Mouse (Mus musculus) mature B cell (primary cell): ENCODE data around the gene Lcn9.
"Not testable (repeated sequence)": the region's sequence is repeated elsewhere in the genome, so short reads cannot be mapped to it uniquely, and the experiment has no call there.

ENCODE experiments used
- in situ Hi-C: fragments of 300-500 bp; cut with MboI; formaldehyde crosslinking; loops from 2 replicates; pipeline ENCODE4 v1.14.3; 2019

The Lcn9 gene

DNA sequence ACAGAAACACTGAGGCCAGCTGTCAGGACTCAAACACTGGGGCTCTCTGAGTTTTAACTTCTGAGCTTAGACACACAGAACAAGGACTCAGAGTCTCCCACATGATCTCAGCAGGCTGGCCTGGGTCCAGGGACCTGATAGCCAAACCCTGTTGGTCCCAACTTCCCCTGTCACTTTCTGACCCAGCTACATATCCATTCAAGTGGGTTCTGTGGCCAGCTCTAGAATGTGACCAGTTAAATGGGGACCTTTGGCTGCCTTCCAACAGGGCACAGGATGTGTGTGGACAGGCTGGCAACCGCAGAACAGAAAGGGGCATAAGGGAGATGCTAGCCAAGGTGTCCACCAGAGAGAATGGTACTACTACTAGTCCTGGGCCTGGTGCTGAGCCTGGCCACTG is at the start of gene Lcn9:
Lcn9 (plus strand) TSS at position 348 of the 400 bp plus-strand sequence.
- in situ Hi-C loops: no loop called here

DNA sequence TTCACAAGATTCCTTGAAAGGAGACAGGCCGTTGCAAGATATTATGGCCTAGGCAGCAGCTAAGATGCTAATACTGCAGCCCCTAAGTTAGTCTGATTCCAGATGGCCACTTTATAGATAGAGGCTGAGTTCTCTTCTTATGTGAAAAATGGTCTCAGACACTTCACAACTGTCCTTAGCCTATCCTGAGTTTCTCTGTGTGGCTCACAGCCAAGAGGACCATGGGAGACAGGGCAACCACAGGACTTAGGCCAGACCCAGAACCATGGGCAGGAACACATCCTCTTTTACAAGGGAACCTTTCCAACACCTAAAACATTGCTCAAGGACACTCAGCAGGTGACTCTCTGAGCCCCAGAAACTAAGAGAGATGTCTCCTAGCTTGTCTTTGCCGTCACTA is 49.4 kb upstream of the Lcn9 start:
- in situ Hi-C loops: no loop called here

GRCm38 (mm10) chr2:25774640-25775039 is 48.3 kb upstream of the Lcn9 start:
- in situ Hi-C loops: no loop called here

DNA sequence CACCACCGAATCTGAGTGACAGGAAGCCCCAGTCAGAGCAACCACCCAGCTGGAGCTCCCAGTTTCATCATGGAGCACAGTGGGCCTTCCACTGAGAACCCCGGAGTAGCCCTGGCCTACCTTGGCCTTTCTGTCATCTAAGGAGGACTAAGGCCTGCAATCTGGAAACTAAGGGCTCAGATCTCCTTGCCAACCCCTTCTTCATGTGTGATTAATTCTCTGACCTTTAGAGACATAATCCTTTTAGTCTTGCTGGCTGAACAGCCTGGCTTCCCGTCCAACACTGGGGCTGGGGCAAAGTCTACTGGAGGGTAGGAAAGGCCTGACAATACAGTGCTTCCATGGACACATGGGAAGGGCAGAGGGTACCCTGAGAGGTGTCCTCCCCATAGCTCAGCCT is 47.0 kb upstream of the Lcn9 start:
- in situ Hi-C loops: no loop called here

DNA sequence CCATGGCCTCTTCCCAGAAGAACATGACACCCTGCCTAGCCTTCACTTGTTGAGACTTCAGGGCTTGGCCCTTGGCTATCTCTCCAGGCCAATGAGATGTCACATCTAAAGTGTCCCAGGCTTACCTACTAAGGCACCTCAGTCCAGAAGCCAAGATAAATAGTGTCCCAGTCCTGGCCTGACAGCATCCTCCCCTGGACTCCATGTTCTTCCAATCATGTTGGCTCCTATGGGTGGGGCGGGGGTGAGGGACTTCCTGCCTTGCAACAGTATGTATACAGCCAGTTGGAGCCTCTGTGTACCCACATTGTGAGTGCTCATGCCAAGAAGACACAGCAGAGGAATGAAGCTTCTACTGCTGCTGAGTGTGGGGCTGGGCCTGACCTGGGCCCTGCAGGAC is 46.2 kb upstream of the Lcn9 start, which contains the start of gene Lcn11:
Lcn11 (plus strand) TSS at position 301 of the 400 bp plus-strand sequence.
- in situ Hi-C loops: no loop called here

DNA sequence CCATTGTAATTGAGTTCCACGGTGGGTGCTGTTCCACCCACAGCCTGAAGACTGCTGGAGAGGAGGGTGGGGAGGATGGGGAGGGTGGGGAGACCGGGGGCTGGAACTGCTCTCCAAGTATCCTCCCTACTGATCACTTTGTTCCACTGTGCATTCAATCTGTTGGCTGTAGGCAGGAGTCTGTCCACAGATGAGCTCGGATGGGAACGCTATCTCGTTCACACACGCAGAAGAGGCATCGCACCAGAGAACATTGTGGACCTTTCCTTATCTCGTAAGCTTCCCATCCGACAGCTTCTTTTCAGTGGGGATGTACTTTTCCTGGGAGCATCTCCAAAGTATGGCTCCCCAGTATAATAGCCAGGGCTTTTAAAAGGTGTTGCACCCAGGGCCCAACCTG is 43.9 kb upstream of the Lcn9 start:
- in situ Hi-C loops: no loop called here

DNA sequence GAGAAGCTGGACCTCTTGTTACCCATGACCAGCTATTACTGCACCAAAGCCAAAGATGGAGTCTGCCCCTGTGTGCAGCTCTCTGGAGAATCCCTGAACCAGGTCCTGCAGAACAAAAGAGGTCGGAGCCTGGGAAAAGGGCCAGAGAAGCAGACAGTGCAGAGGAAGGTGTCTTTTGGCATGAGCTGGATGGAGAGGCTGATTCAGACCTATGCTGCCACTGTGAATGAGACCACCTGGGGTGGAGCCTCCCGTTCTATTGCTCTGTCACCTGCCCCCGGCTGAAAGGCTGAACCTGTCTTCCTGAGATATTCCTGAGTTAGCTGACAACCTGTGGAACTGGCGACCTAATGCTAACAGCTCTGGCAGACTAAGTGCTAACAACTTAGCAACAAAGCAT is 42.0 kb upstream of the Lcn9 start:
- in situ Hi-C loops: no loop called here

- in situ Hi-C loops: no loop called here
Observed at GRCm38 (mm10) chr2:25781957-25782356, 41.0 kb upstream of the Lcn9 start, which contains the start of gene Gm13539. TSS of gene Gm13539 (plus strand) at chr2:25782257.

GRCm38 (mm10) chr2:25785573-25786322 is 37.2 kb upstream of the Lcn9 start:
- in situ Hi-C loops: no loop called here

DNA sequence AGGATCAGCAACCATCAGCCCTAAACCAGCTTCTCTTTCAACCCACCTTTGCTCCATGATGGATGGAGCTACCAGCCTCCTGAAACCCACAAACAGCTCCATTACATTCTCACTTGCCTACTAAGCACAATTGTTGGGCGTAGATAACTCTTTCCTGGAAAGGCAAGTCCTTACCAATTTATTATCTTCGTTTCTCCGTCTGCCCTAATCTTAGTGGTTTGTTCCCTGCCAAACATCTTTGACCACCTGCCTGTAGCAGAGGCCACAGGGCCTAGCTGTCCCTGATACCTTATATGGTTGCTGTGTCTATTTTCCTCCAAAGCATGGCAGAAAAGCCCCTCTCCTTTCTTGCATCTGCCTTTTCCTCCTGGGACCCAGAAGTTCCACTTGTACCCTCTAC is 33.9 kb upstream of the Lcn9 start:
- in situ Hi-C loops: no loop called here

DNA sequence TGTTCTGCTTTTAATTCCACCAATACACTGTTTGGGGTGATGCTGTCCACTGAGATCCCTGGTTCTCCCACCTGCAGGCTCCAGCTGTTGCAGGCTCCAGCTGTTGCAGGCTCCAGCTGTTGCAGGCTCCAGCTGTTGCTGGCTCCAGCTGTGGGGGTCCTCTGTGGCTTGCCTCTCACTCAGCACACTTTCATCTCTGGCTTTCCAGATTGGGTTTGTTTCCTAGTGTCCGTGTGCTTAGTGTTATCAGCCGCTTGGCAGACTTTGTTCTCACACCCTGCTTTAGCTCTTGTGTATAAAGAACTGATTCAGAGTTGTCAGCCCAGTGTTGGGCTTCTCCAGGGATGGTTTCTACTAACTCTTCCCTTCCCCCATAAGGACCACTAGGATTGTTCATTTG is 25.3 kb upstream of the Lcn9 start:
- in situ Hi-C loops: no loop called here

- in situ Hi-C loops: no loop called here
Observed at GRCm38 (mm10) chr2:25798065-25798464, 24.9 kb upstream of the Lcn9 start.

DNA sequence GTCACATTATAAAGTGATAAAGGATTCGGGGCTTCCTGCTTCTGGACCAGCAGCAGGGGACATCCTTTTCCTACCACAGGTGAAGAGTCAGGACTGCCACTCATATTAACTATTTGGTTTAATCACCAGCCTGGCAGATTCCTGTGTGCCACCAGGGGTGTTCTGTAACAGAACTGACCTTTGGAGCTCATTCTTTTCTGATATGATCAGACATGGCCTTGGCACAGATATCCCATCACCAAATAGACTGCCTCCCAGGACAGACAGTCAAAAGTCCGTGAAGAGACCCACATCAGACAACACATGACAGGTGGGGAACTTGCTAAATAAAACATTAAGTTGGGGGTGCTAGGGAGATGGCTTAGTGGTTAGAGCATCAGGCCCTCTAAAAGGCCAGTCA is 11.2 kb upstream of the Lcn9 start:
- in situ Hi-C loops: no loop called here

- in situ Hi-C loops: no loop called here
Observed at GRCm38 (mm10) chr2:25813364-25813763, 9.6 kb upstream of the Lcn9 start.

GRCm38 (mm10) chr2:25815748-25816147 is 7.2 kb upstream of the Lcn9 start, which contains the start of gene Glt6d1:
TSS of gene Glt6d1 (minus strand) at chr2:25815848.
- in situ Hi-C loops: not testable (repeated sequence)

- in situ Hi-C loops: no loop called here
Observed at GRCm38 (mm10) chr2:25824751-25825150, 1.8 kb downstream of the Lcn9 start.

DNA sequence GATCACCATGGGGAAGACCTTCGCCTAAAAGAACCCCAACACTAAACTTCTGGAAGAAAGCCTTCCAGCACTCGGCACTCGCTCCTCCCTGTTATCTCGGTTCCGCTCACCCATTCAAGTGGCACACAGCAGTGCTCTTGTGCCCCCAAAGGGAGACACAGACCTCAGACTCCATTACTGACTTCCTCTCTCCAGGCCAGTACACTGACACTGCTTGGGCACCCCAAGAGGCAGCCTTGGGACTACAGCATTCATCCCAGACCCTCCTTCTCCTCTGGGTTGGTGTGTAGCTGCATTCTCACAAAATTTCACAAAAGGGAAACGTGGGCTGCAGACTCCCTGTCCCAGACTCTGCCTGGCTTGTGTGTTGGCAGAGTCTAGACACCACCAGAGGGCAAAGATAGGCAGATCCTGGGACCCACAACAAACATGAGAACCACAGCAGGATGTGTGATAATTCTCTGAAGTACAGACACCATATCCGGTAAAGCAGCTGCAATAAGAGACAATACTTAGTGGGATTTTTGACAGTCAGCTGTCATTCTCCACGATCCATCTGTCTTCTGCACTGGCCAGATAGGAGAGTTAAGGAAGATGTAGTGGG is 5.5 kb downstream of the Lcn9 start:
- in situ Hi-C loops: no loop called here

GRCm38 (mm10) chr2:25830786-25831185 is 7.8 kb downstream of the Lcn9 start:
- in situ Hi-C loops: no loop called here

DNA sequence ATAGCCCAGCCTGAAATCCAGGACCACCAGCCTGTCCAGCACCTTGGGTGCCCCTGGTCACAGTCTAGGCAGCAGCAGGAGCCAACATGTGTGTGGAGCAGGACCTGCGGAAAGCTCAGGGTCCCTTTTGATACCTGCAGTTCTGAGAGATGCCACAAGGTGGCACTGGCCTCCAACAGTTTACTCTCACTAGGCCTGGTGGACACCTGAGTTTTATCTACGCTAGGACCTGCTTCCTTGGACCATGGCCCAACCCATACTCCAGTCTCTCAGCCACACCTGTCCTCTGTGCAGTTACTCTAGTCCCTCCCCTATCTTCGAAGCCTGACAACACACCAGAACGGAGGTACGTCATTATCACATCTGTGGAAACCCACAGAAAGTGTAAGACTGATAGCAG is 13.3 kb downstream of the Lcn9 start:
- in situ Hi-C loops: no loop called here

GRCm38 (mm10) chr2:25842161-25842560 is 19.2 kb downstream of the Lcn9 start:
- in situ Hi-C loops: no loop called here

GRCm38 (mm10) chr2:25842758-25843157 is 19.8 kb downstream of the Lcn9 start:
- in situ Hi-C loops: no loop called here

GRCm38 (mm10) chr2:25844097-25844496 is 21.1 kb downstream of the Lcn9 start:
- in situ Hi-C loops: no loop called here

GRCm38 (mm10) chr2:25846516-25846915 is 23.6 kb downstream of the Lcn9 start:
- in situ Hi-C loops: no loop called here

GRCm38 (mm10) chr2:25847226-25847625 is 24.3 kb downstream of the Lcn9 start, which contains the start of gene Sohlh1:
TSS of gene Sohlh1 (minus strand) at chr2:25847248.
- in situ Hi-C loops: no loop called here
